Mouse (Mus musculus): ENCODE data around the gene Dxo. TPM values are rescaled to one million over a fixed set of nuclear protein-coding genes. Genes with fewer than 3 reads are reported as not detected.
"Not testable (repeated sequence)": the region's sequence is repeated elsewhere in the genome, so short reads cannot be mapped to it uniquely, and the experiment has no call there.

Dxo gene
- total and polyA plus RNA-seq, 3 experiments, result 10.0 to 31.6 (median 16.3) TPM

DNA sequence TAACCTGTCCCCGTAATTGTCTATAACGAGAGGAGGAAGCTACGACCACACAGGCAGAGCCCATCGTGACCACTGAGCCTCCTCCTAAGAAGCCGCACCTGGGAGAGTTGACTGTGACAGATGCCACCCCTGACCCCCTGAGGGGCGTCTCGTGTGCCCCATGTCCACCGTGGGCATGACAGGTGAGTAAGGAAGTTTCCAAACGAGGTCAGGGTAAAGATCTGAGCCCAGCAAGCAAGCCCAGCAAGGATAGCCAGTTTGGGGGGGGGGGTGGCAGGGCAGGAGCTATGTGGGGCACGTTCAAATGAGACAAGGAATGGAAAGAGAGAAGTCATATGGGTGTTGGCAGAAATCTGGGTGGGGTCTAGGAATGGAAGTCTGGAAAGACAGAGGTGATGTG, 41.8 kb upstream of the Dxo start:
- dilution Hi-C loops (cut with MboI; ENCODE audit: extremely low pct_ligation_motif_present, extremely low pct_unique_long_range_greater_than_20kb, low sequenced_read_pairs), result no loop called here
- TF ChIP-seq NRF1 (IDR thresholded peaks at IDR 0.05; ENCODE audit: low read depth, low read length), result no peak
- no peak for TF ChIP-seq POLR2AphosphoS2 (IDR thresholded peaks at IDR 0.05; ENCODE audit: low read depth, low read length)
- no peaks in the 10 kb centered on the region for H3K36me3 ChIP-seq (replicated peaks in 1 of 2; ENCODE audit: control insufficient read depth in 1 of 2, insufficient read depth in 1 of 2, low read length in 1 of 2)
- DNase-seq (ENCODE audit: extremely low read depth), result no peak
- H3K4me1 ChIP-seq (ENCODE audit: control insufficient read depth in 1 of 2, insufficient read depth in 2 of 2), result no peaks in the 10 kb centered on the region
- H3K27me3 ChIP-seq (replicated peaks), result peaks cover 9% of the 10 kb centered on the region
- H3K9me3 ChIP-seq (replicated peaks; ENCODE audit: low read length), result no peaks in the 10 kb centered on the region
- no peaks in the 10 kb centered on the region for H3K79me2 ChIP-seq (replicated peaks; ENCODE audit: control insufficient read depth, extremely low read depth, insufficient read depth, poor library complexity, severe bottlenecking)
- no peak overlapping the region for H3K4me2 ChIP-seq (ENCODE audit: insufficient read depth, low read depth, poor library complexity, severe bottlenecking)
- no peak overlapping the region for H3K4me3 ChIP-seq (replicated peaks in 1 of 3; ENCODE audit: low read depth in 2 of 3, low read length in 2 of 3, poor library complexity in 1 of 3)
- H3K27ac ChIP-seq (ENCODE audit: insufficient read depth, low read depth), result no peak overlapping the region
- H3K9ac ChIP-seq (ENCODE audit: insufficient read depth, low read depth), result no peak overlapping the region
- in situ Hi-C loops (cut with MboI; ENCODE audit: low pct_ligation_motif_present, low pct_unique_long_range_greater_than_20kb, low sequenced_read_pairs), result no loop called here

DNA sequence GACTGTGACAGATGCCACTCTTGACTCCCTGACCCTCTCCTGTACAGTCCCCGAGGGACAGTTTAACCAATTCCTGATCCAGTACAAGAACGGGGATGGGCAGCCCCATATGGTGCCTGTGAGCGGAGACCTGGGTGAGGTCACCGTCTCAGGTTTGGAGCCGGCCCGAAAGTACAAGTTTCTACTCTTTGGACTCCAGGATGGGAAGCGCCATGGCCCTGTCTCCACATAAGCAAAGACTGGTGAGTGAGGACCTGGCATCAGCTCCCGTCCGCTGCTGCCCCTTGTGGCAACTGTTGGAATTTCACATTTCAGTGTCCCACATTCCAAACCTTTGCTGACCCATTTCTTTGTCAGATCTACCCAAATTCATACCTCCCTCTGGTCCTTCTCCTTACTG, 41.2 kb upstream of the Dxo start:
- in situ Hi-C loops (cut with MboI; ENCODE audit: low pct_ligation_motif_present, low pct_unique_long_range_greater_than_20kb, low sequenced_read_pairs) (no loop called here), dilution Hi-C loops (cut with MboI; ENCODE audit: extremely low pct_ligation_motif_present, extremely low pct_unique_long_range_greater_than_20kb, low sequenced_read_pairs) (no loop called here)
- H3K27ac ChIP-seq (ENCODE audit: insufficient read depth, low read depth), result no peak overlapping the region
- H3K4me3 ChIP-seq (replicated peaks in 1 of 3; ENCODE audit: low read depth in 2 of 3, low read length in 2 of 3, poor library complexity in 1 of 3), result no peak overlapping the region
- H3K36me3 ChIP-seq (replicated peaks in 1 of 2; ENCODE audit: control insufficient read depth in 1 of 2, insufficient read depth in 1 of 2, low read length in 1 of 2), result no peaks in the 10 kb centered on the region
- TF ChIP-seq RCOR1 (conservative IDR thresholded peaks at IDR 0.05; ENCODE audit: low read depth, low read length), result no peak
- peak; percentile 29 to 32; a peak in 2 of 4 replicates for TF ChIP-seq CTCF (conservative IDR thresholded peaks at IDR 0.05 in 1 of 2, IDR thresholded peaks at IDR 0.05 in 1 of 2; ENCODE audit: low read depth in 2 of 2, low read length in 2 of 2)
- peak; percentile 8; the same call in 1 of the 2 replicates for TF ChIP-seq RAD21 (IDR thresholded peaks at IDR 0.05; ENCODE audit: low read depth, low read length)
- DNase-seq (ENCODE audit: extremely low read depth), result peak; percentile 11
- no peaks in the 10 kb centered on the region for H3K9me3 ChIP-seq (replicated peaks; ENCODE audit: low read length)
- H3K4me2 ChIP-seq (ENCODE audit: insufficient read depth, low read depth, poor library complexity, severe bottlenecking), result no peak overlapping the region
- H3K79me2 ChIP-seq (replicated peaks; ENCODE audit: control insufficient read depth, extremely low read depth, insufficient read depth, poor library complexity, severe bottlenecking), result no peaks in the 10 kb centered on the region
- no peaks in the 10 kb centered on the region for H3K4me1 ChIP-seq (ENCODE audit: control insufficient read depth in 1 of 2, insufficient read depth in 2 of 2)
- H3K27me3 ChIP-seq (replicated peaks), result peaks cover 9% of the 10 kb centered on the region
- no peak overlapping the region for H3K9ac ChIP-seq (ENCODE audit: insufficient read depth, low read depth)

DNA sequence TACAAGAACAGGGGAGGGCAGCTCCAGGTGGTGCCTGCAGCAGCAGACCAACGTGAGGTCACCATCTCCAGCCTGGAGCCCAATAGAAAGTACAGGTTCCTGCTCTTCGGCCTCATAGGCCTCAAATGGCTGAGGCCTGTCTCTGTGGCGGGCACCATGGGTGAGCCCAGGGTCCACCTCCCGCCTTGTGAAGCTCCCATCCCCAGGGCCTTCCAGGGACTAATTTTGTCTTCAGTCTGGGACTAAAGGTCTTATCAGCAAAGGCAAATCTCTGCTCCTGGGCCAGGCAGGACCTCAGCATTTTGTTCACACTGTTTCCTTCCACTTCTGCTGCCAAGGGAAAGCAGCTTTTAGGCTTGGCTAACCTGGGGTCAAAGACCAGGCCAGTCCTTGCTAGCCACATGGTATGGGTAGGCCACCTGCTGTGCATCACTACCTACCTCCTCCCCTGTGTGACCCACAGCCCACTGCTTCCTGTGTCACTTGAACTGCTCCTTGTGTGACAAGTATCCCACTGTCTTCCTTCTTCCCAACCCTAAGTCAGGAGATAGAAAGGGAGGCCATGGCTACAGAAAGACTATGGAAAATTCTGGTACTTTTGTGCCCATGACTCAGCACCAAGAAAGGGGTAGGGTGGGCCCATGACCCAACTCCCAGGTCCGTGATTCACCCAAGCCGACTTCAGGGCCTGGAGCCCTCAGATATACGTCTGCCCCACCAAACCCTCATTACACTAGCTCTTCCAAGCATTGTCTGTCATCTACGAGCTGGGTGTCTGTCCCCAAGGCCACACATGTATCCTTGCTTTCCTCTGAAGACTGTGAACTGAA, 40.3 kb upstream of the Dxo start:
- TF ChIP-seq JUN (IDR thresholded peaks at IDR 0.05; ENCODE audit: insufficient read depth, low read depth, low read length) (no peak), BHLHE40 (IDR thresholded peaks at IDR 0.05; ENCODE audit: low read depth, low read length) (no peak), PAX5 (IDR thresholded peaks at IDR 0.05; ENCODE audit: low read length) (no peak), MEF2A (IDR thresholded peaks at IDR 0.05; ENCODE audit: borderline replicate concordance, low read depth, low read length) (no peak), KAT2A (IDR thresholded peaks at IDR 0.05; ENCODE audit: insufficient replicate concordance, low read length) (no peak), CHD1 (IDR thresholded peaks at IDR 0.05; ENCODE audit: low read depth, low read length) (no peak)
- Histone ChIP-seq H3K9me3 (replicated peaks; ENCODE audit: low read length) (no peaks in the 10 kb centered on the region), H3K9ac (ENCODE audit: insufficient read depth, low read depth) (no peak overlapping the region), H3K36me3 (replicated peaks in 1 of 2; ENCODE audit: control insufficient read depth in 1 of 2, insufficient read depth in 1 of 2, low read length in 1 of 2) (no peaks in the 10 kb centered on the region), H3K79me2 (replicated peaks; ENCODE audit: control insufficient read depth, extremely low read depth, insufficient read depth, poor library complexity, severe bottlenecking) (no peaks in the 10 kb centered on the region), H3K4me3 (replicated peaks in 1 of 3; ENCODE audit: low read depth in 2 of 3, low read length in 2 of 3, poor library complexity in 1 of 3) (no peak overlapping the region), H3K27ac (ENCODE audit: insufficient read depth, low read depth) (no peak overlapping the region), H3K4me1 (ENCODE audit: control insufficient read depth in 1 of 2, insufficient read depth in 2 of 2) (no peaks in the 10 kb centered on the region), H3K4me2 (ENCODE audit: insufficient read depth, low read depth, poor library complexity, severe bottlenecking) (no peak overlapping the region), H3K27me3 (replicated peaks) (peaks cover 11% of the 10 kb centered on the region)
- in situ Hi-C loops (cut with MboI; ENCODE audit: low pct_ligation_motif_present, low pct_unique_long_range_greater_than_20kb, low sequenced_read_pairs), result no loop called here
- no peak for DNase-seq (ENCODE audit: extremely low read depth)
- dilution Hi-C loops (cut with MboI; ENCODE audit: extremely low pct_ligation_motif_present, extremely low pct_unique_long_range_greater_than_20kb, low sequenced_read_pairs), result no loop called here

DNA sequence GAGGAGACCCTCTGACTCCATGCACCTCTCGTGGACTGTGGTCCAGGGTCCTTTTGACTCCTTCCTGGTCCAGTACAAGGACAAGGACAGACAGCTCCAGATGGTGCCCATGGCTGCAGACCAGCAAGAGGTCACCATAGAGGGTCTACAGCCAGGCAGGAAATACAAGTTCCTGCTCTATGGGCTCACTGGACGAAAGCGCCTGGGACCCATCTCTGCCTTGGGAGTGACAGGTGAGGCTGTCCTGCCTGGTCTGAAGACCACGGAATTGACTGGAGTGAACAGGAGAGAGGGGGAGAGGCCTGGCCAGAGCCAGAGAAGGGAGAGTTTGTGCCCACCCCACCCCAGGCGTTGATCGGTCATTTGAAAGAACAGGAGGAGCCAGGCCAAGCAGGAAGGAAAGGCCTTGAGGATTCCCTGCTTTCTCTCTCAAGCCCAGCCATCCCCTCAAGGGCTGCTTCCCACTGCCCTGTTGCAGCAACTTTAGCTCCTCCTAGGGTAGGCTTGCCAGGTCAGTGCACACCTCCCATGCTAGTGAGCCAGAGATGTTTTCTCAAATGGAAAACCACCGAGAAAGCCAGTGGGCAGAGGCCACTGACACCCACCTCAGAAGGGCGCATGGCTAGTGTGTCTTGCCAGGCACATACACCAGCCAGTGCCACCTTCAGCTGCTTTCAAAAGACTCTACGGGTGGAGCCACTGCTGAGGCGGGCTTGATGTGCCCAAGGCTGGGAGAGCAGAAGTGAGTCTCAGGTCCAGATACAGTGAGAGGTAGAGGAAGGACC, 39.4 kb upstream of the Dxo start:
- H3K9ac ChIP-seq (ENCODE audit: insufficient read depth, low read depth); H3K4me3 ChIP-seq (replicated peaks in 1 of 3; ENCODE audit: low read depth in 2 of 3, low read length in 2 of 3, poor library complexity in 1 of 3); H3K9me3 ChIP-seq (replicated peaks; ENCODE audit: low read length); dilution Hi-C loops (cut with MboI; ENCODE audit: extremely low pct_ligation_motif_present, extremely low pct_unique_long_range_greater_than_20kb, low sequenced_read_pairs); H3K4me1 ChIP-seq (ENCODE audit: control insufficient read depth in 1 of 2, insufficient read depth in 2 of 2); H3K79me2 ChIP-seq (replicated peaks; ENCODE audit: control insufficient read depth, extremely low read depth, insufficient read depth, poor library complexity, severe bottlenecking); in situ Hi-C loops (cut with MboI; ENCODE audit: low pct_ligation_motif_present, low pct_unique_long_range_greater_than_20kb, low sequenced_read_pairs); H3K4me2 ChIP-seq (ENCODE audit: insufficient read depth, low read depth, poor library complexity, severe bottlenecking); H3K27ac ChIP-seq (ENCODE audit: insufficient read depth, low read depth); DNase-seq (ENCODE audit: extremely low read depth); H3K36me3 ChIP-seq (replicated peaks in 1 of 2; ENCODE audit: control insufficient read depth in 1 of 2, insufficient read depth in 1 of 2, low read length in 1 of 2): not testable (repeated sequence)
- peaks cover 11% of the 10 kb centered on the region for H3K27me3 ChIP-seq (replicated peaks)

All from CH12.LX (cell line).